Mouse (Mus musculus): ENCODE measurements at regions not wholly inside any gene's neighbourhood (a gene's known extent, or its start where the extent isn't known, plus 50 kb on each side); places are given as distances from the start of the nearest gene placed in this dataset.
A peak's percentile ranks its signal among the peaks of the same experiment; 100 is the strongest.

DNA sequence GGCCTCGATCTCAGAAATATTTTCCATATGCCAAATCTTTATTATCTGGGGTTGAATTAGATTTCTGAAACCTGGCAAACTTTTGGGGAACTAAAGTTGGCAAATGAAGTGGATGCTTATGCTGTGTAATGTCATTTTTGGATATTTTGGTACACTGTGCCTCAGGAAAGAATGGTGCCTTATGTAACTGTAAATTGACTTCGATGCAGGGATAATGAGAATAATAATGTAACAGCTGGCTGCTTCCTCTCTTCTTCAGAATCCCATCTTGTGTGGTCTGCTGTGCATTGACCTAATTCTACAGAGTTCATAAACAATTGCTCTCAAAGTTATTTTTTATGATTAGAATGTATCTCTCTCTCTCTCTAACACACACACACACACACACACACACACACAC, 545.6 kb downstream of the Tfap2b start:
- WGBS, result 78% methylated on average over 2 of the region's 2 CpGs

DNA sequence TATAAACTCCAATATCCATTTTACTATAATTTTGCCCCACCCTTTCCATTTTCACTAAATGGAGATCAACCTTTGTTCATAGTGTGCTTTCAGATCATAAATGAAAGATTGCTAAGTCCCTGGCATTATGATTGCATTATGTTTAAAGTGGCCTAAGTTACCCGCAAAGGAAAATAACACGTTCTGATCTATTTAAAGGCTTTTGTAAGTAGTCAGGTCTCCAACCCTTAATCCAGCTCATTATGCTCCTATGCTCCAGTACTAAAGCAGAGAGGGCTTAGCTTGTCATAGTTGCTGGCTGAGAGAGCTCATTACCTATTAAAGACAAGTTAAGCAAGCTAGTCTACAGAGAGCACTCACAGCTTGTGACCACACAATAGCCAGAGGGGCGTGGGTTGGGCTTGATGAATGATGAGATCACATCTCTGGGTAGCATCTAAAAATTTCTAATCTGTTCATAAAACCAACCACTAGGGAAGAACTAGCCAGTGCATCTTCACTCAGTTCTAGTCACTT, 549.3 kb downstream of the Tfap2b start:
- 57% methylated on average over 3 of the region's 3 CpGs for WGBS
- no peak for DNase-seq (ENCODE audit: low read depth, low spot score)

More for the DNA sequence above, 545.6 kb downstream of the Tfap2b start:
- no peak for DNase-seq (ENCODE audit: low read depth, low spot score)

DNA sequence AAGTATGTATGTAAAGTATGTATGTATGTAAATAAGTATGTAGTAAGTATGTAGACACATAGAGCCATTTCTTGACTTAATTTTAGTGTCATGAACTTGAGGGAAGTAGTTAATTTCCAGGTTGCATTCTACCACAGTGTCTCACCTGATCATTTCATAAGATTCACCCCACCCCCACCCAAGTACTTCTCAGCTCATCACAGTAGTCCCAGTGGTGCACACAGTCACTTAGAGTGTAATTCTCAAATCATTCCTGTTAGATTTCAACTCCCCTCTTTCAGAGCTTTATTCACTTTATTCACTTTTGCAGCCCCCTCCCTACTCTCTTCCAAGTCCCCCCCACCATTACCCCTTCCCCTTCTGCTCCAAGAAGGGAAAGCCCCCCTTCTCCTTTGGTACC, 558.2 kb downstream of the Tfap2b start:
- no peak for DNase-seq (ENCODE audit: low read depth, low spot score)

DNA sequence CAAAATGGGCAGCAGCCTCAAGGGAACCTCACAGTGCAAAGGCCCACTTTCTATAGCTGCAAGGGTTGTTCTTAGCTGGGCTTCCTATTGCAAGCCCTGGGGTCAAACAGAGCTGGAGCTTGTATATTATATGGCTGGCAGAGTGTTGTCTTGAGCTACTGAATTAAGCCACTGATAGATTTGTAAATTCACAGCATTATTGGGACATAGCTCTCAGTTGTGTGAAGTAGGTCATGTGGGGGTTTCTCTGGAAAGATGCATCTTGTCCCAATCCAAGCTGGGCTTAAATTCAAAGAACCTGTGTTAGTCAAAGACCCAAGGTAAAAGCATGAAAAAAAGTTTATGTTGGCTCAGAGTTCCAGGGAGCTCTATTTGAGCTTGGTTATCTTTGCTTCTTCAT, 563.6 kb downstream of the Tfap2b start:
- no peak for DNase-seq (ENCODE audit: low read depth, low spot score)

DNA sequence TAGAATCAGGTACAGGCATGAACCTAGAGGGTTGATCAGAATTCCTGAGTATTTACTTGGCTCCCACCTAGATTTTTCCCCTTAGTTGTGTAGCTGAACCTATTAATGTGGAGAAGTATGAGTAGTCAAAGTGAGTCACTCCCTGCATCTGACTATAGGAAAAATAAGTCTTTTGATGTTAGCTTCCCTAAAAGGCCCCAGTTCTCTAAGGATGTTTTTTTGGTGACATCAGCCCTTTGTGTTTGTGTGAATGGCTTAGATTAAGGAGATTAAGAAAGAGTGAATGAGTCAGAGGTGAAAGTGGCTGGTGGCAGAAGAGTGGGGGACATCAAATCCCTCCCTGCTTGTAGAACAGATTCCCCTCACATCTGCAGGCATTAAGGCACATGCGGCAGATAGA, 565.8 kb downstream of the Tfap2b start:
- no peak for DNase-seq (ENCODE audit: low read depth, low spot score)
- WGBS, result 85% methylated on average over 1 of the region's 1 CpGs

DNA sequence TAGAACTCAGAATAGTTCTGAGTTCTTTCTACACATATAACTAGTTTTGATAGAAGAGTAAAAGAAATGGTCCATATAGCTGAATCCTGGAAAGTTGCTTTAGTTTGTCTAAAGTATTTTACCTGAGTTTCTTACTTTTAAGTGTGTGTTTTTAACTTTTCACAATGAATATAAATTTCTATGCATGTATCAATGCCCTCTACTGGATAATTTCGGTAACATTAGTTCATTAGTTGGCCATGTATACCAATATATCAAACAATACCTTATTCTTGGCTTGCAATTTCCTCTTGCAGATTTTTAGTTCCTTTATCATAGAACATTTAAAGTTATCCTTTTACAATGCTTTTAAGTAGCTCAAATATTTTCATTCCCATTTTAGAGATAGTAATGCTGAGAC, 568.8 kb downstream of the Tfap2b start:
- DNase-seq (ENCODE audit: low read depth, low spot score), result no peak
- 55% methylated on average over 1 of the region's 1 CpGs for WGBS

DNA sequence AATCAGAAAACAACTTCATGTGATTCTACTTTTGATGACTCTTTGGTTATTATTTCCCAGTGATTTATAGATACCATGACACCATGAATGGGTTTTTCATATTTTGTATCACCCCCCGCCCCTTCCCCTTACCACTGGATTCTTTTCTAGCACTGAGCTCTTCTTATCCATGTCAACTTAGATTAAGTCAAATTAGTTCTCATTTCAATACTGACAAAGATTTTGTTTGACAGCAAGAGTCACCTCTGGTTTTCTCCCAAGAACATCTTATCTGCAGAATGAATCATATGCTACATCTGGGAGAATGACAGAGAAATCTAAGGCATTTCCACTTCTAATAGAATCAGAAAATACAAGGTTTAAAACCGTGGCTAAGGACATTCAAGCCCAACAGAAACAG, 578.3 kb downstream of the Tfap2b start:
- DNase-seq (ENCODE audit: low read depth, low spot score), result no peak
- WGBS, result 63% methylated on average over 2 of the region's 2 CpGs

DNA sequence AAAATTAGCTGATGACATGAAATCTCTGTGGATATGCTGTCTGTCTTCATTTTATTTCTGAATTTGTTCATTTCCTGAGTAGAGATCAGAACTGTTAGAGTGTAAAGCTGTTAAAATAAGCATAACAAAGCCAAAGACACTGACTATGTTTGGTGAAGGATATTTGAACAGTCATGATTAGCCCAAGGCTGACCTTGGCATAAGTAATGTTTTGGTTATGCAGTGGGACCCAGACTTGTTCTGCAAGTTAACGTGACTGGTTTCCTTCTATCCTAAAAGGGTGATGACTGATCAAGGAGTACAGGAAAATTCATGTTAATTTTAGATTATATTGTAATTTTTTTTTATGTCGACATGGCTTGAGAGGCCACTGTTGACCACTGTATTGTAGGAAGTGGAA, 585.4 kb downstream of the Tfap2b start:
- no peak for DNase-seq (ENCODE audit: low read depth, low spot score)
- 38% methylated on average over 2 of the region's 2 CpGs for WGBS

DNA sequence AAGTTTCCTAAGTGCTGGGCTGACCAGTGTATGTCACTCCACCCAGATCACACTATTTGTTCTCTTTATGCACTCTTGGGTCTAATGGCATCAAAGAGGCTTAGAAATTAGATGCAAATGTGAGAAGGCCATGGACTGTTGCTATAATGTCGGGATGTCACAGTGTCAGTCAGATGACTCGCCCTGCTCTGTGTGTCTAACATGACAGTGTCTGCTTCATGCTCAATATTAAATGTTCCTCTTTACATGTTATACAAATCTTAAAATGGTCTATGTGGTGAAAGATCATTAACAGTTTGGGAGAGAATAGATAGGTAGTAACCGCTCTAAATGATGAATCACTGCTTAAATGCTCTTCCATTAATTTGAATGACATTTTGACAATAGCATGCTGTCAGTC, 617.2 kb downstream of the Tfap2b start:
- 92% methylated on average over 3 of the region's 3 CpGs for WGBS
- DNase-seq (ENCODE audit: low read depth, low spot score), result no peak

DNA sequence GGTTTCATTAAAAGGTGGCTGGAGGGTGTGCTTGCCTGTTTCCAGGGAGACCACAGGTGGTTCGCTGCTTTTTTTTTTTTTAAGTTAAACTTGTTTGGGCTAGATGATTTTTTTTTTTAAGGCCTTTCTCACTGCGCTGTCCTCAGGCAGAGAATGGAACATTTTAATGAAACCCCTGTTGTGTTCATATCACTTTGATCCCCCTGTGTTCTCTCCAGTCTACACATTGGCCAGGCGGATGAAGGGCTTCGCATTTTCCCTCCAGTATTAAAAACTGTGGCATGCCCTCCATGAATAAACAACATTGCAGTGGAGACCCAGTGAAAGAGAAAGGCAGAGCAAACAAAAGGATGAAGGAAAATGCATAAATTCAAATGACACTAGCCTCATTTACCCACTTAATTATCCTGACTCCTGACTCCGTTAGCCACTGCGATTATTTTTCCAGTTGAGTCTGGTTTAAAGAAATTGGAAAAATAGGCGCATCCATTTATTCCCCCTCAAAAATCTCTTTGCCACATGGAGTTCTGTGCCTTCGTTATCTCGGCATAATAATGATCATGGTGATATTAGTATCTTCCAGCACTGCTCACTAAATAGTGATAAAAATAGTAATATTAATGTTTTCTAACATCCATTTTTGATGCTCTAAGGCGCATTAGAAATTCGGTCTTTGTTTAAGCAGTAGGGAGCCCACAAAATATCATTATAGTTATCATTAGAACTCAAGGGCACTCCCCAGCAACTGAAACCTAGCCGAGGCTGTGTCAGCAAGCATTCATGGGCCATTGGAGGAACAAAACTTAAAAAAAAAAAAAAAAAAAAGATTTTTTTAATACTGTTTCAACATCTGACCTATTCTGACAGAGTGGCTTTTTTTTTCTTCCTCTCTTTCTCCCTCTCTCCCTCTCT, 618.0 kb downstream of the Tfap2b start:
- 84% methylated on average over 12 of the region's 12 CpGs for WGBS
- DNase-seq (ENCODE audit: low read depth, low spot score), result no peak

DNA sequence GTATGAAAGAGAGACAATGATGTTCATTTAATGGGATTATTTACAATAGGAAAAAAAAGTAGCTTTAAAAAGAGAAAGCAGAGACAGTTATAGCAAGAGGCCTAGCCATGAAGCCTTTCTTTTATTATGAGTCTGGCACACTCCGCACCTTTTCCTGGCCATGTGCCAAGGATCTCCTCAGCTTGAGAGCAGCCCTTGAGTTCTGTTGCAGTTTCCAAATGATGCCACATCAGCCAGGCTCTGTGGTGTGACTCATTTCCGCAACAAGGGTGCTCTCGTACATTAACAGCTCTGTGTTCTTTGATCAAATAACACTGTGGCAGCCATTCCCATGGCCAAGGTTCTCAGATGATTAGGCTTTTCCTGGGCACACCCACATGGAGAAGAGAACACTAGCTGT, 641.2 kb downstream of the Tfap2b start:
- DNase-seq (ENCODE audit: low read depth, low spot score), result peak; percentile 76
- 38% methylated on average over 3 of the region's 3 CpGs for WGBS

DNA sequence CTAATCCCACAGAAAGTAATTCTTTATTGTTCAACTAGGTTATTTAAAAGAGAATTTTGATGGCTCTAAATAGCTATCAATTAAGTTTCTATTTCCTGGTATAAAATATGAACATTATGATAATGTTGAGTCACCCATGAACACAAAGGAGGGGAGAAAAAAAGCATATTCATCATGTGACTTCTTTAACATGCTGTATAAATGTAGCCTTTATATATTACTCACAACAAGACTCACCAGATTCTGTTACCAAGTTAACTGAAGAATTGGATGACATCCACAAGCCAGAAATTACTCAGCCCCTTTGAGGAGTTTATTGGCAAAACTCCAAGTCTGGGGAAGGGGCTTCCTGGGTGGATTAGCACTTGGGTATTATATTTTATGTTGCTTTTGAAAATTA, 648.5 kb downstream of the Tfap2b start:
- no peak for DNase-seq (ENCODE audit: low read depth, low spot score)

DNA sequence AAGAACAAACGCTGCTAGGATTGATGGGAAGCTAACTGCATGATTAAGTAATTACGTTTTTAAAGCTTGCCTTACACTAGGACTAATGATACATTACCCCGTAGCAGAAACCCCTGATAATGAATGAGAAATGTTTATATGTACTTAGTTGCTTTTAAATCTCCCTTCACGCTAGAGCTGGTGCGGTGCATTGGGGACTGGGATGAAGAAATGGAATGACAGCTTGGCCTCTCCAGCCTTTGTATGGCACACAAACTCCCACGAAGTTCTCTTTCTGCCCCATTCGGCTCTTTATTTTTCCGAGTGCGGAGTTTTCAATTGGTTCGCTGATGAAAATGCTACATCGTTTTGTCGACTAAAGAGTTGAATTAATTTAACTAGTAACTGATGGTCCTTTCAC, 659.8 kb downstream of the Tfap2b start:
- no peak for DNase-seq (ENCODE audit: low read depth, low spot score)
- WGBS, result 88% methylated on average over 12 of the region's 12 CpGs

DNA sequence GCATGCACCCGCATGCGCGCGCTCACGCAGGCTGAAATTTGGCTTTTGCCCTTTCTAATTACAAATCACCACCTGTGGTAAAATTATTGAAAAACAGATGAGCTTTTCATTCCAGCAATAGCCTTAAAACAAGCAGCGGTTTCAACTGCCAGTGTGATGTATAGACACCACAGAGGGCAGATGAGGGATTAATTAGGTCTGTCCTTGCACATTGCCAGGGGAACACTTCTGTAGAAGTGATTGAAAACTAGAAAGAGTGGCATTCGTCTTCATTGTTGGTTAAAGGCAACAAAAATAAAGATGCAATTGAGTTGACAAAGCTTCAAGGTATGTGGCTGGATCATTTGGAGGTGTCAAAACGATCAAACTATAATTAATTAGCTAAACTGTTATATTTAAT, 672.5 kb downstream of the Tfap2b start:
- no peak for DNase-seq (ENCODE audit: low read depth, low spot score)
- 83% methylated on average over 8 of the region's 8 CpGs for WGBS

DNA sequence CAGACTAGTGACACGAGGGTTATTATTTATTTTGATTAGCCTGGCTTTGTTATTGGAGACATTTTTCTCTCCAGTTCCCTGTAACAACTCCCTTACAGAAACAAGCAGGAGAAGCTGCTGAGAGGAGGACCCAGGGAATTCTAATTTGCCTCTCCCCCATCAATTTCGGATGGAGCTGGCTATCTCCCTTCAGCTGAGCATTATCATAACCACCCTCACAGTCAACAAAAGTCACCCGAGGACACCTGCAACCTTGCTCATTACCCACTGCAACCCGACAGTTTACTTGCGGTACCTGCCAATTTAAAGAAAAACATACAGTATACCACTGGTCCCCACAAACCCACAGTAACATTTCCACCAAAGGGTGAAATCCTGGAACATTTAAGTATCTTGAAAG, 690.7 kb downstream of the Tfap2b start:
- DNase-seq (ENCODE audit: low read depth, low spot score), result no peak
- 63% methylated on average over 5 of the region's 5 CpGs for WGBS

DNA sequence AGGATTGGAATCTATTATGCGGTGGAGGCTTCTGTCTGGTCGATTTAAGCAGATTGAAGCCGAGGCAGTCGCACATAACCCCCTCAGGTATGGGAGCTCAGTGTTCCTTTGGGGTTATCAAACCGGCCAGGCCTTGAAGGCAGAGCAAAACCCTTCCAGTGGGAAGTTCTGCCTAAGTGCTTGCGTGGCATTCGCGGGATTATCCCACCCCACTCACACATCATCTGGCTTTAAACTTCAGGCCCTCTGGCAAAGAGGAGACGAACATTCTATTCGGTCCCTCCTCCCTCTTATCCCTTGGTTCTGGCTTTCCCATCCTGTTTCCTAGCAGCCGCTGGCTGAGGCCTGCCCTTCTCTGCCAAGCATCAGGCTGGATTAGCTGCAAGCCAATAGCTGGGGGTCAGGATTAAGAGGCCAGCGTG, 691.2 kb downstream of the Tfap2b start:
- WGBS, result 72% methylated on average over 12 of the region's 12 CpGs
- no peak for DNase-seq (ENCODE audit: low read depth, low spot score)

DNA sequence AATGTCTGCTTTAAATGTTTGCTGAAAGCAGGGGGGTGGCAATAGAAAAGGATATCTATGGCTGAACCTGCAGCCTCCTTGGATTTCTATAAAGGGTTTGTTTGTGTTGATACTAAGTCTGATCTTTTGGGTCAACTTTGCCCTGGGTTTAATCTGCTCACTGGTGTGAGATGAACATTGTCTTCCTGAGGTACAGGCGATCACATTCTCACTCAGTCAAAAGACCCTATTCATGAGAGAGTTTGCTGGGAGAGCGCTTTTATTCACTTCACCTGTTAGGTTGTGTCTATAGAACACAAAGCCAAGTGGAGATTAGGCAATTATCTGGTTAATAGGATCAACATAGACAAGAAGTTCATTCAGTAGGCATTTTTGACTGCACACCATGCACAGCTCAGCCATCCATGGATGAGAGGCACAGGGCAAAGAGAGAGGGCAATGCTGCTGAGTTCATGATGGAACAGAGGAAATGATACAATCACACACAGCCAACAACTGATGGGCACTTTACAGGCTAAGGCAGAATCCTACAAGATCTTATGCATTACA, 692.3 kb downstream of the Tfap2b start:
- WGBS, result 92% methylated on average over 2 of the region's 2 CpGs
- DNase-seq (ENCODE audit: low read depth, low spot score), result no peak

DNA sequence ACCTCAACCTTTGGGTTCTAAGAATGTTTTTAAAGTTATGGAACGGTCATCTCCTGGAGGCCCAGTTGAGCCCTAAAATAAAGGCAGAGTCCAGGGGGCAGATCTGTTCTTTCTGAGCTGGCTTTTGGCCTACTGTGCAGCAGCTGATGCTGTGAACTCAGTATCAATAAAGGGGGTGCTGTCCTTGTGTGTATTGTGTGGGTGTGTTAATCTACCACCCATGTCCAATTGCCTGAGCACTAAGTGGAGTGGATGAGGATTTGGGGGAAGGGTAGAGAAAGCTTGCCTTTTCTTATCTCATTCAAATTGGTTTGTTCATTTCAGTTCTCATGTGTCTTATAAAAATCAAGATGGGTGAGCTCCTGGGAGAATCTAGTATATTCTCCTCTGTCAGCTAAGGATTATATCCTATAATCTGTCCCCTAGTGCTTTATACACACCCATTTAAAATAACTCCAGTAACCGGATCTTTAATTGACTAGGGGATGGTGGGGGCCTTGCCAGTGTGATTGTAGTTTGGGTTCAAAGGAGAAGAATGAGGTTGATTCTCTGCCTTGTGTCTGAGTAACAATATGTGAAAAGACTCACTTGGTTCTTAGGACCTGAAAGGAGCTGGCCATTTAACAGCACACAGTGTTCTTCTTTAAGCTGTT, 703.6 kb downstream of the Tfap2b start:
- WGBS, result 66% methylated on average over 2 of the region's 2 CpGs

DNA sequence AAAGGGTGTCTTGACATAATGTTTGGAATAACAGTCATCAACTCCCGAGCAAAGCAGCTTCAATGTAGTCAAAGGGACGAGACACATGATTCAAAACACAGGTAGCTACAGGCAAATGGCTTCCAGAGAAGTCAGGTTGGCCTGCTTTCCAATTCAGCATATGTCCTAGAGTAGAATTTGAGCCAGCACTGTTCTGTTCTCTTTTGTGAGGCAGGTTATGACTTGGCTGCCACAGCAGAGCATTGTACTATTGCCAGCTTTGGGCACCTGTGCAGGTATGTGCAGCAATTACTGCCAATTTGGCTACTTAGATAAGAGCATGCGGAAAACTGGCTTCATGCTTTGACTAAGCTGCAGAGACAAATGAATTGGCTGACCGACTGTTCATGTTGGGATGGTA, 699.1 kb downstream of the Pkhd1 start:
- 57% methylated on average over 4 of the region's 4 CpGs for WGBS
- DNase-seq (ENCODE audit: low read depth, low spot score), result no peak

More for the DNA sequence above, 703.6 kb downstream of the Tfap2b start:
- DNase-seq (ENCODE audit: low read depth, low spot score), result no peak

DNA sequence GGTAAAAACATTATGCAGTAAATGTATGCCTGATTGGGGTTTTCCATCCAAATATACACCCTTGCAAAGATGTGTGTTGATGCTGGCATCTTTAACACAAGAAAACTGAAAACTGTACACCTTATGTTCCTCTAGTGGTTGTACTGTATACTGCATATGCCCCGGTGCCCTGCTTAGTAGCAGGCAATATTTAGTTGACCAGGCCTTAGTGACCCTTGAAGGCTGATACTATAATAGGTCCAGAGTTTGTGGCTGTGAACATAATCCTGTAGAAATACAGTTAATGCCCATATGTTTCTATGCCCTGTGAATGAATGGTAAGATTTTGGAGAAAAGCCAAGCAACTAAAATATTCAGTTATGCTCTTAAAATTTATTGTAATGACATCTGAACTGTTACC, 690.7 kb downstream of the Pkhd1 start:
- 91% methylated on average over 1 of the region's 1 CpGs for WGBS
- DNase-seq (ENCODE audit: low read depth, low spot score), result no peak

Data from large intestine, adult 2 months (tissue).